Mouse (Mus musculus) megakaryocyte, embryonic 14.5 days (primary cell): Measurements from ENCODE around the gene Gm10722.
"Not testable (repeated sequence)": the region's sequence is repeated elsewhere in the genome, so short reads cannot be mapped to it uniquely, and the experiment has no call there.

Source experiments
- FLI1 ChIP-seq: IDR thresholded peaks from 2 replicates; pipeline ENCODE4 v1.6.1; 2012; ENCODE audit warnings: low read length, inconsistent platforms, mixed read lengths
- GATA1 ChIP-seq: IDR thresholded peaks from 3 replicates; pipeline ENCODE4 v1.6.1; 2012; ENCODE audit warnings: mixed read lengths, low read length, inconsistent platforms, borderline replicate concordance

DNA sequence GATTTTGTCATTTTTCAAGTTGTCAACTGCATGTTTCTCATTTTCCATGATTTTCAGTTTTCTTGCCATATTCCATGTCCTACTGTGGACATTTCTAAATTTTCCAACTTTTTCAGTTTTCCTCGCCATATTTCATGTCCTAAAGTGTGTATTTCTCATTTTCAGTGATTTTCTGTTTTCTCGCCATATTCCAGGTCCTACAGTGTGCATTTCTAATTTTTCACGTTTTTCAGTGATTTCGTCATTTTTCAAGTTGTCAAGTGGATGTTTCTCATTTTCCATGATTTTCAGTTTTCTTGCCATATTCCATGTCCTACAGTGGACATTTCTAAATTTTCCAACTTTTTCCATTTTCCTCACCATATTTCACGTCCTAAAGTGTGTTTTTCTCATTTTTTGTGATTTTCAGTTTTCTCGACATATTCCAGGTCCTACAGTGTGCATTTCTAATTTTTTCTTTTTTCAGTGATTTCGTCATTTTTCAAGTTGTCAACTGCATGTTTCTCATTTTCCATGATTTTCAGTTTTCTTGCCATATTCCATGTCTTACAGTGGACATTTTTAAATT is 11.4 kb downstream of the Gm10722 start:
- TF ChIP-seq GATA1, FLI1: not testable (repeated sequence)
